Mouse (Mus musculus): Measurements from ENCODE around the gene Traip. TPM values are rescaled to one million over a fixed set of nuclear protein-coding genes. Genes with fewer than 3 reads are reported as not detected.

Gene Traip
- total and polyA plus RNA-seq, 2 experiments from 2014 or later: 11.0 to 11.2 TPM

- Histone ChIP-seq H3K4me3 (ENCODE audit: low read depth, low read length) (no peak overlapping the region), H3K36me3 (ENCODE audit: insufficient read depth) (no peaks in the 10 kb centered on the region), H3K27me3 (ENCODE audit: insufficient read depth, low read length) (no peaks in the 10 kb centered on the region), H3K9ac (no peak overlapping the region), H3K4me2 (ENCODE audit: low read depth) (no peak overlapping the region), H3K27ac (ENCODE audit: low read depth, low read length) (no peak overlapping the region), H3K4me1 (ENCODE audit: insufficient read depth) (0 out of 2 replicates have a peak, but pooled peaks cover 2% of the 10 kb centered on the region), H3K9me3 (ENCODE audit: low read length) (no peaks in the 10 kb centered on the region)
- ATAC-seq (peak; percentile 17; the same call in 1 of the 2 replicates), DNase-seq (peak; percentile 43)
- 58% methylated on average over 4 of the region's 4 CpGs for WGBS
- TF ChIP-seq CTCF (IDR thresholded peaks at IDR 0.05; ENCODE audit: low read depth): no peak
These were observed 17.7 kb upstream of the Traip start for GRCm38 (mm10) chr9:107932221-107932620.

- Histone ChIP-seq H3K27me3 (ENCODE audit: insufficient read depth, low read length) (no peaks in the 10 kb centered on the region), H3K4me1 (ENCODE audit: insufficient read depth) (peaks cover 8% of the 10 kb centered on the region; the same call in 1 of the 2 replicates), H3K9ac (no peak overlapping the region), H3K9me3 (ENCODE audit: low read length) (no peaks in the 10 kb centered on the region), H3K36me3 (ENCODE audit: insufficient read depth) (no peaks in the 10 kb centered on the region), H3K4me2 (ENCODE audit: low read depth) (no peak overlapping the region), H3K27ac (ENCODE audit: low read depth, low read length) (no peak overlapping the region), H3K4me3 (ENCODE audit: low read depth, low read length) (no peak overlapping the region)
- ATAC-seq: no peak
- peak; percentile 24 for DNase-seq
- 77% methylated on average over 11 of the region's 11 CpGs for WGBS
- TF ChIP-seq CTCF (IDR thresholded peaks at IDR 0.05; ENCODE audit: low read depth): no peak
These were observed 15.8 kb upstream of the Traip start for GRCm38 (mm10) chr9:107934146-107934545.

GRCm38 (mm10) chr9:107935374-107935773, 14.6 kb upstream of the Traip start, which contains the start of gene Camkv:
TSS of gene Camkv (plus strand) at chr9:107935674.
- no peaks in the 10 kb centered on the region for H3K27me3 ChIP-seq (ENCODE audit: insufficient read depth, low read length)
- peak within 1 kb of the TSS; percentile 59 for H3K4me3 ChIP-seq (ENCODE audit: low read depth, low read length)
- ATAC-seq (no peak), DNase-seq (no peak)
- TF ChIP-seq CTCF (IDR thresholded peaks at IDR 0.05; ENCODE audit: low read depth): no peak
- H3K27ac ChIP-seq (ENCODE audit: low read depth, low read length): peak within 1 kb of the TSS; percentile 50
- WGBS: 15% methylated on average over 3 of the region's 3 CpGs
- no peaks in the 10 kb centered on the region for H3K36me3 ChIP-seq (ENCODE audit: insufficient read depth)
- H3K9ac ChIP-seq: peak within 1 kb of the TSS; percentile 80
- H3K9me3 ChIP-seq (ENCODE audit: low read length): no peaks in the 10 kb centered on the region
- peaks cover 8% of the 10 kb centered on the region; the same call in 1 of the 2 replicates for H3K4me1 ChIP-seq (ENCODE audit: insufficient read depth)
- H3K4me2 ChIP-seq (ENCODE audit: low read depth): peak within 1 kb of the TSS; percentile 74

GRCm38 (mm10) chr9:107935790-107936214, 14.1 kb upstream of the Traip start:
- ATAC-seq (peak; percentile 64), DNase-seq (peak; percentile 61)
- Histone ChIP-seq H3K9ac (peak overlapping the region; percentile 80), H3K27me3 (ENCODE audit: insufficient read depth, low read length) (no peaks in the 10 kb centered on the region), H3K4me3 (ENCODE audit: low read depth, low read length) (peak overlapping the region; percentile 59), H3K36me3 (ENCODE audit: insufficient read depth) (no peaks in the 10 kb centered on the region), H3K27ac (ENCODE audit: low read depth, low read length) (peak overlapping the region; percentile 50), H3K4me2 (ENCODE audit: low read depth) (peak overlapping the region; percentile 74), H3K9me3 (ENCODE audit: low read length) (no peaks in the 10 kb centered on the region), H3K4me1 (ENCODE audit: insufficient read depth) (peaks cover 8% of the 10 kb centered on the region; the same call in 1 of the 2 replicates)
- TF ChIP-seq CTCF (IDR thresholded peaks at IDR 0.05; ENCODE audit: low read depth): peak; percentile 7; the same call in 1 of the 2 replicates
- 3% methylated on average over 41 of the region's 41 CpGs for WGBS

GRCm38 (mm10) chr9:107936215-107936822, 13.6 kb upstream of the Traip start:
- 2% methylated on average over 29 of the region's 29 CpGs for WGBS
- Histone ChIP-seq H3K36me3 (ENCODE audit: insufficient read depth) (no peaks in the 10 kb centered on the region), H3K9me3 (ENCODE audit: low read length) (no peaks in the 10 kb centered on the region), H3K27me3 (ENCODE audit: insufficient read depth, low read length) (no peaks in the 10 kb centered on the region), H3K9ac (peak overlapping the region; percentile 80), H3K4me1 (ENCODE audit: insufficient read depth) (peaks cover 8% of the 10 kb centered on the region; the same call in 1 of the 2 replicates), H3K27ac (ENCODE audit: low read depth, low read length) (peak overlapping the region; percentile 50), H3K4me2 (ENCODE audit: low read depth) (peak overlapping the region; percentile 74), H3K4me3 (ENCODE audit: low read depth, low read length) (peak overlapping the region; percentile 59)
- TF ChIP-seq CTCF (IDR thresholded peaks at IDR 0.05; ENCODE audit: low read depth): peak; percentile 0; the same call in 1 of the 2 replicates
- ATAC-seq (peak; percentile 72), DNase-seq (peak; percentile 58)

DNA sequence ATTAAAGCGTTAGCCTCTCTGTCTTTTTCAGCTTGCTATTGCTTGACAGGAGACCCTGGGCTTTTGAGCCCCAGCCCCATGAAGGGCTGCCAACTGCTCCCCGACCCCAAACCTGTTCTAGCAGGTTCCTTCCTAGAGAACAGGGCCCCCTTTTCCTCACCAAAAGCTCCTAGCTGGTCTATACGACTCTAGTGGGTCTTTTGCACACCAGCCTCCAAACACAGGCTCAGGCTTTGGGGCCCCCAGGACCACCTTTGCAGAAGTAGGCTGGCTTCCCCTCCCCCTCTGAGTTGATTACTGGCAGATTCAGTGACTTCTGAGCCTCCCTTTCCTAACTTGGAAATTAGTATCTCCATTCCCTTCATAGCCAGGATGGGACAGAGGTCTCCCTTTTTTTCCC, 13.1 kb upstream of the Traip start:
- Histone ChIP-seq H3K4me1 (ENCODE audit: insufficient read depth) (peaks cover 8% of the 10 kb centered on the region; the same call in 1 of the 2 replicates), H3K27me3 (ENCODE audit: insufficient read depth, low read length) (no peaks in the 10 kb centered on the region), H3K9me3 (ENCODE audit: low read length) (no peaks in the 10 kb centered on the region), H3K27ac (ENCODE audit: low read depth, low read length) (peak overlapping the region; percentile 50; the same call in 1 of the 2 replicates), H3K9ac (peak overlapping the region; percentile 80), H3K4me2 (ENCODE audit: low read depth) (peak overlapping the region; percentile 74), H3K36me3 (ENCODE audit: insufficient read depth) (no peaks in the 10 kb centered on the region), H3K4me3 (ENCODE audit: low read depth, low read length) (peak overlapping the region; percentile 59)
- 0 out of 2 replicates have a peak, but pooled peaks have one; percentile 1 for ATAC-seq
- TF ChIP-seq CTCF (IDR thresholded peaks at IDR 0.05; ENCODE audit: low read depth): no peak
- WGBS: 9% methylated on average over 3 of the region's 3 CpGs
- no peak for DNase-seq
